Mouse (Mus musculus) central nervous system, embryonic 14 days (tissue): ENCODE measurements around the gene Polr3c. TPM values are rescaled to one million over a fixed set of nuclear protein-coding genes. Genes with fewer than 3 reads are reported as not detected.

ENCODE experiments used
- polyA plus RNA-seq: library from polyadenylated mRNA; depleted of rRNA; stranded (reverse); fragments of >200 nt; gene quantifications from 2 replicates; pipeline ENCODE4 v1.2.3, GENCODE M21; 2012; rRNA removed

Gene Polr3c
- polyA plus RNA-seq: 45.5 and 49.0 TPM in 2 replicates

DNA sequence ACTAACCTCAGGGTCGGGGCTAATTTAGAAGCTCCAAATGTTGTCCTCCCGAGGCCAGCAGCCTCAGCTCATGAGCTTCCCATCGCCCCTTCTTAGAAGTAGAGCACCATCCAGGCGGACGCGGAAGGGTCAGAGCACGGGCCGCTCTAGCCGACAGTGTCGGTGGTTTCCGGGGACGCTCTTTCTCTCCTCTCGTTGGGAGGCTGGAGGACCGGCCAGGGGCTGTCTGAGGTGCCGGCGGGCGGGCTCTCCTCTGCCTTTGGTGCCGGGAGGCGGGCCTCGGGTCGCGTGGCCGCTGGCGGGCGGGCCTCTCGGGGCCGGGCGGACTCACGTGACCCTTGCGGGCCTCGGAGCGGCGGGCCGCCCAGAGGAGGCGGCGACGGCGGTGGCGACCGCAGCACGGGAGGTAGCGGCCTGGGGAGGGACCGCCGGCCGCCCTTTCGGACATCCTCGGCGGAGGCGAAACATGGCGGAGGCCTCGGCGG lies at the start of gene Polr3c, which contains the start of gene Rnf115:
Gene Polr3c (minus strand): TSS at position 286 of the 485 bp plus-strand sequence.
Gene Rnf115 (plus strand): TSS at position 322 of the 485 bp plus-strand sequence.

GRCm38 (mm10) chr3:96707903-96708683 lies 19.3 kb downstream of the Polr3c start, which contains the start of gene Nudt17:
Gene Nudt17, minus strand, starts transcription at chr3:96708562.

DNA sequence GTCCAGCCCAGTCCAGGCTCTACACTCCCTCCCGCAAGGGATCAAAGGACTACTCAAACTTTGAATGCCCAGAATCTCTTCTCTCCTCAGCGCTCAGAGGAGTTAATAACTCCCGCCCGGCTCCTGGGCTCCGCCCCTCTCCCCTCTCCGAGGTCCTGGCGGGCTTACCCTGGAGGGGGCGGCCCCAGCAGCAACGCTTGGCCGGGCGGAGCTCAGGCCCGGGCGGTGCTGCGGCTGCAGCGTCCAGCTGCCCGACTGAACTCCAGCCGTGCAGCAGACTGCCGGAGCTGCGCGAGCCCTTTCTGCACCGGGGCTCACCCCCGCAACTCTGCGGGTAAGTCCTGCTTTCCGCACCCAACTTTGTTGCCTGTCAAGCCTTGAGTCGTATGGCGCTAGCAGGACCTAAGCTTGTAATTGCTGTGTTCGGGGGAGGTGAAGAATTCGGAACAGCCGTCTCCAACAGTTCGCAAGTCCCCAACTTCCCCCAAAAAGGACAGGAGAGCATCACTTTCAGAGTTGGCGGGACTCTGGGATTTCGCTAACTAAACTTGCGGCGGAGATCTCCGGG lies 31.1 kb downstream of the Polr3c start, which contains the start of gene Pias3:
Gene Pias3 (plus strand): TSS at position 187 of the 568 bp plus-strand sequence.

DNA sequence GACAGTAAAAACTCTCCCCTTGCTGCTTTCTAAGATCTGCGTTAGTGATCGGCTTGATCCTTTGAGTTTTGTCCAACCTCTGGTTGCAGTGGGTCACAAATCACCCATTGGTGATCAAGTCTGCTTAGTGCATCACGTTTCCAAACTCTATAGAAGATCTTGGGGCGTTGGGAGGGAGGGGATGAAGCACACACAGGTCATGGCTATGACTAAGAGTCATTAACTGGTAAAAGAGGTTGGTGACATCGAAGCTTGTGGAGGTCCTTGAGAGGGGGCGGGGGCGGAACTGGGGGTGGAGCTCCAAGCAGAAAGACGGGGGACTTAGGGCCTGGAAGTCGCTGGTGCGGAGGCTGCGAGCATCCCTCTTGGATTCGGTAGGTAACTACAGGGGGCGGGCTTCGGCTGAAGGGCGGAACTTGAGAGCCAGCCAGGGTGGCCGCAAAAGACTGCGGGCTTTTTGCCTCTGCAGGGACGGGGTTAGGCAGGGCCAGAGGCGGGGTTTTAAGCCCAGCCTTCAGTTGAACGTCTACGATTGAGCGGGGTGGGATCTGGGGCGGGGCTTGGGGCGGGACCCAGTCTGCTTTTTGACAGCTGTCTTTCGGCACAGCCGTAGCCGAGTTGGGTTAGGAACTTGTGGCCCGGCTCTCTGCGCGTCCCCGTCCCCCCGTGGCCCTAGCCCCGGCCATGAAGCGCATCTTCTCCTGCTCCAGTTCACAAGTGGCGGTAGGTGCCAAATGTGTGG lies 57.5 kb downstream of the Polr3c start, which contains the start of gene Ankrd35:
Gene Ankrd35 (plus strand): TSS at position 405 of the 742 bp plus-strand sequence.

Other genes starting within 250 kb of the Polr3c start
- 0.33 and 4.1 TPM in 2 replicates for gene Hfe2, start 202.5 kb downstream of the Polr3c start, polyA plus RNA-seq
- gene Txnip, start 169.7 kb downstream of the Polr3c start, polyA plus RNA-seq: 99.4 and 105 TPM in 2 replicates
- gene Gm16253, start 150.6 kb downstream of the Polr3c start, polyA plus RNA-seq: not detected in 2 replicates
- 48.2 and 48.9 TPM in 2 replicates for gene Polr3gl, start 133.4 kb downstream of the Polr3c start, polyA plus RNA-seq
- gene Ankrd34a, start 131.0 kb downstream of the Polr3c start, polyA plus RNA-seq: 8.9 and 9.6 TPM in 2 replicates
- 85.4 and 88.5 TPM in 2 replicates for gene Lix1l, start 126.5 kb downstream of the Polr3c start, polyA plus RNA-seq
- 73.4 and 80.8 TPM in 2 replicates for gene Rbm8a, start 97.7 kb downstream of the Polr3c start, polyA plus RNA-seq
- gene Pex11b, start 92.3 kb downstream of the Polr3c start, polyA plus RNA-seq: 50.4 and 51.8 TPM in 2 replicates
- 0.26 and 0.40 TPM in 2 replicates for gene Gm42957, start 92.2 kb downstream of the Polr3c start, polyA plus RNA-seq
- 5.5 and 12.6 TPM in 2 replicates for gene Itga10, start 82.0 kb downstream of the Polr3c start, polyA plus RNA-seq
- gene Ankrd35, start 57.5 kb downstream of the Polr3c start, polyA plus RNA-seq: 1.2 and 2.1 TPM in 2 replicates
- 37.4 and 47.6 TPM in 2 replicates for gene Pias3, start 31.2 kb downstream of the Polr3c start, polyA plus RNA-seq
- 8.5 and 10.7 TPM in 2 replicates for gene Nudt17, start 19.1 kb downstream of the Polr3c start, polyA plus RNA-seq
- 42.7 and 46.4 TPM in 2 replicates for gene Rnf115, start within 50 bp of the Polr3c start, polyA plus RNA-seq
- gene Pdzk1, start 101.7 kb upstream of the Polr3c start, polyA plus RNA-seq: 0.05 and 0.09 TPM in 2 replicates
- 0.04 TPM in 1 of 2 replicates, not detected in the other for gene Cd160, start 101.7 kb upstream of the Polr3c start, polyA plus RNA-seq
- 2.0 and 5.1 TPM in 2 replicates for gene Gja5, start 177.1 kb upstream of the Polr3c start, polyA plus RNA-seq
- gene Gpr89, start 177.7 kb upstream of the Polr3c start, polyA plus RNA-seq: 14.4 and 15.5 TPM in 2 replicates
- gene Gja8, start 198.4 kb upstream of the Polr3c start, polyA plus RNA-seq: not detected in 2 replicates